Mouse (Mus musculus) neutrophil, adult 83 days (primary cell): Measurements from ENCODE around the gene Ttyh2. TPM values are rescaled to one million over a fixed set of nuclear protein-coding genes. Genes with fewer than 3 reads are reported as not detected.

Experiments
- total RNA-seq, 2 experiments: library from RNA; stranded (reverse); gene quantifications; one replicate each; pipeline ENCODE4 v1.2.4; 2023

The Ttyh2 gene
- total RNA-seq = 1 to 10 TPM in 1 of 2 experiments, under 1 TPM in 1; 0.81 to 1.1 TPM

DNA sequence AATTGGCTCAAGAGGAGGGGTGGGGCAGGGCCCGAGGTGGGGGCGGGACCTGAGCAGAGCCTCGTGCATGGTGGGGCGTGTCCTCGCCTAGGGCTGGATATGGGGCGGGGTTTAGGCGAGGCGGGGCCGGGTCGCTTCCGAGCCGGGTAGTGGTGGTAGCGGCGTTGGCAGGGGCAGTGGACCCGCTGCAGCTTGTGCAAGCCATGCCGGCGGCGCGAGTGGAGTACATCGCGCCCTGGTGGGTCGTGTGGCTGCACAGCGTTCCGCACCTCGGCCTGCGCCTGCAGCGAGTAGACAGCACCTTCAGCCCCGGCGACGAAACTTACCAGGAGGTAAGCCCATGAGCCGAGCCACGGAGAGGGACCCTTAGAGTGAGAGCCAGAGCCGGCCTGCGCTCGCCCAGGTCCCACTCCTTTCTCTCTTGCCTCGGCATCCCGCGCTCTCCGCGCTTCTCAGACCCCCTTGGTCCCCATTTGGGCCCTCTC, at the start of gene Ttyh2:
Ttyh2 (plus strand) TSS at position 91 of the 485 bp plus-strand sequence.

DNA sequence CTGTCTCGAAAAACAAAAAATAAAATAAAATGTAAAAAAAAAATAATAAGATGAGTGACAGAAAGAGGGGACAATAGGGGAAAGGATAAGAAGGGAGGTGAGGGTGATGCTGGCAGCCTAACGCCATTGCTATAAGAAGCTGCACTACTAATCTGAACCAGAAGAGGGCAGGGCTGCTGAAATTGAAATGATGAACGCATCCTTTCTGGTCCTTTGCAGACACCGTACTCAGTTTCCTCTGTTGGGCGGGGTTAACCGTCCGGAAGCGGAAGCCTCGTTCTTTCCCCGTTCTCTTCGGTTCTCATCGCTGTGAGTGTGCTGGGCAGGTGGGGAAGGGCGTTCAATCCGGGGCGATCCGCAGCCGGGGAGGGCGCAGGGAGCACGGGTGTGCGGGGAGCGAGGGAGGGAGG, 6.9 kb upstream of the Ttyh2 start, which contains the start of gene Rpl38:
Rpl38 (plus strand) TSS at position 224 of the 410 bp plus-strand sequence.

DNA sequence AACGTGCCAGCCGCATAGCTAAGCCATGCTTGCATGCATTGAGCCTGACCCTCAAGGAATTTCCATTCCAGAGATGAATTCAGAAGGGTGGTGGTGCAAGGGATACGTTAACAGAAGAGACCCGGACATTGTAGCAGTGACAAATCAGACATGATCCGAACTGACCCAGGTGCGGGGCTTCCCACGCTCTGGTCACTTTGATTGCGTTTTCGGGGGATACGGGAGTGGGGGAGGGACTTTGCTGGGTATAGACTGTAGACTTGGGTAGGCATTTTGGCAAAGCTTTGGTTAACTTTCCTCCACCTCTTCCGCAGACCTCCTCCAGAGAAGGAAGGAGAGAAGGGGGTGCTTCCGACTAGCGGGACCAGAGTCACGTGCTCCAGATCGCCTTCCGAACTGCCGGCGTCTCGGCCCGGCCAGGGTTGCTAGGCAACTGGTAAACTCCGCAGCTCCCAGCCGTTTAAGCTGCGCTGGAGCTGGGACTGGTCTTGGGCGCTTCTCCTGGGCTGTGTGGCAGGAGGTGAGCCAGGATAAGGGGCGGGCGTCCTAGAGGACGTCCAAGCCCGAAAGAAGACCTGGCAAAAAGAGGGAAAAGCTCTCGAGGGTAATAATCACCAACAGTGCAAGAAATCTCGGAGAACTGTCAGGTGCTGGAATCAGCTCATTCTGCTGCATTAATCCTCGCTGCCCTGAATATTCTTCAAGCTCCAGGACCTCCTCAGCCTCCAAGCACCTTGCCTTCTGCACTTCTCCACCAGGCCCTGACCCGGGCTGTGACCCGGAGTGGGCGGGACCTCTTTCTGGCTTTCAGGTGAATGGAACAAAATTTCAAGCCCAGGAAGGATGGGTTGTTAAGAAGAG, 52.0 kb downstream of the Ttyh2 start, which contains the start of gene Dnaic2:
Dnaic2 (plus strand) TSS at position 444 of the 861 bp plus-strand sequence.

DNA sequence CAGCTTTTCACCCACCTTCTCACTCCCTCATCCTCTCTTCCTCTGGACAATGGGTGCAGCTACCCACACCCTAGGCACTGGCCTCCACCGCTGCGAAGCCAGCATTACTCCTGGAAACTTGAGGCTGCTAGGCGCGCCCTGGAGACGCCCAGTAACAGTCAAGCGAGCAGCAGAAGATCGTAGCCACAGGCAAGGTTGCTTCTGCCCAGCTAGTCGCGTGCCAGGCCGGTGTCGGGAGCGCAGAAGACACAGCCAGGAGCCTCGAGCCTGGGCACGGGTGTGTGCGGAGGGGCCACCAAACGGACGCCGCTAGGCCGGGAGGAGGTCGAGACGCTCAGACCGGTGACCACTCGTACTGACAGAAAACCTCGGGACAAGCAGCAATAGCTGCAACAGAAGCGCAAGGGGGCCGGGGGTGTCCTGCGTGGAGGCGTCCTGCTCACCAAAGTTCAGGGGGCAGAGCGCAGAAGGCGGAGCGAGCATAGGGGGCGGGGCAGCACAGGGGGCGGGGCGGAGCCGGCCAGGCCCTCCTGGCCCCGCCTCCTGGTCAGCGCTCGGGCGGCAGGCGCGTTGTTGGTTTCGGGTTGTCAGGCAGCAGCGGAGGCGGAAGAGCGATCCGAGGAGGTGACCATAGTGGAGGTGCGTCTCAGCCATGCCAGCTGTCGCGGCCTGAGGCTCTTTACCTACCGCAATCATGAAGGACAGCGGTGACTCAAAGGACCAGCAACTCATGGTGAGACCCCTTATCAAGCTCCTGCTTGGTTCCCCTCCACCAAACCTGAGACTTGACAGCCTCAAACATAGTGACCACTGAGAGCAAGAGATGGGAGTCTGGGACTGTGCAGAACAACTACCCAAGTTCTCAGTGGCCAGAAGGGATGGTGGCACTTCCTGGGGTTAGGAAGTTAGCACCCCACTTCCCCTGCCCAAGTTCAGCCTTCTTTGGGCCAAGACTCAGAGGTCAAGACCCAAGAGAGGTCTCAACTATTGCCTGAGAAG, 89.9 kb downstream of the Ttyh2 start, which contains the start of gene Kif19a:
Kif19a (plus strand) TSS at position 569 of the 999 bp plus-strand sequence.

Other genes with a start within 250 kb of the Ttyh2 start
- gene Rpl38, start 6.9 kb upstream of the Ttyh2 start, total RNA-seq = 100 to 1,000 TPM; 669 to 713 TPM
- not detected for gene Dnaic2, start 52.0 kb downstream of the Ttyh2 start, total RNA-seq
- gene Kif19a, start 90.0 kb downstream of the Ttyh2 start, total RNA-seq = under 1 TPM; 0.62 to 0.75 TPM
- gene Btbd17, start 120.5 kb downstream of the Ttyh2 start, total RNA-seq = not detected
- gene Gpr142, start 123.5 kb downstream of the Ttyh2 start, total RNA-seq = not detected
- 1 to 10 TPM; 2.4 to 4.4 TPM for gene Gprc5c, start 175.7 kb downstream of the Ttyh2 start, total RNA-seq
- 10 to 100 TPM; 51.7 to 56.5 TPM for gene Cd300a, start 214.6 kb downstream of the Ttyh2 start, total RNA-seq